Mouse (Mus musculus): Measurements from ENCODE around the gene Gm9733. TPM values are rescaled to one million over a fixed set of nuclear protein-coding genes. Genes with fewer than 3 reads are reported as not detected.

Gm9733 gene
- 10 to 100 TPM; 62.1 to 65.6 TPM for total RNA-seq (2023)

GRCm38 (mm10) chr3:15332063-15332462, at the start of gene Gm9733:
Gene Gm9733 (minus strand): TSS chr3:15332302.

Other genes starting within 250 kb of the Gm9733 start
- 10 to 100 TPM; 26.1 to 31.8 TPM for gene Sirpb1a, start 94.2 kb upstream of the Gm9733 start, total RNA-seq (2023)
- 10 to 100 TPM; 52.9 to 66.5 TPM for gene Sirpb1b, start 242.8 kb upstream of the Gm9733 start, total RNA-seq (2023)

Data from neutrophil, adult 83 days (primary cell).